Mouse (Mus musculus) cerebellum, adult 8-10 months (tissue): ENCODE data around the gene Tmem136.
"Not testable (repeated sequence)": the region's sequence is repeated elsewhere in the genome, so short reads cannot be mapped to it uniquely, and the experiment has no call there.

Experiments used
- DNase-seq: peaks from one replicate; pipeline ENCODE4 v3.0.0; 2022

The Tmem136 gene

DNA sequence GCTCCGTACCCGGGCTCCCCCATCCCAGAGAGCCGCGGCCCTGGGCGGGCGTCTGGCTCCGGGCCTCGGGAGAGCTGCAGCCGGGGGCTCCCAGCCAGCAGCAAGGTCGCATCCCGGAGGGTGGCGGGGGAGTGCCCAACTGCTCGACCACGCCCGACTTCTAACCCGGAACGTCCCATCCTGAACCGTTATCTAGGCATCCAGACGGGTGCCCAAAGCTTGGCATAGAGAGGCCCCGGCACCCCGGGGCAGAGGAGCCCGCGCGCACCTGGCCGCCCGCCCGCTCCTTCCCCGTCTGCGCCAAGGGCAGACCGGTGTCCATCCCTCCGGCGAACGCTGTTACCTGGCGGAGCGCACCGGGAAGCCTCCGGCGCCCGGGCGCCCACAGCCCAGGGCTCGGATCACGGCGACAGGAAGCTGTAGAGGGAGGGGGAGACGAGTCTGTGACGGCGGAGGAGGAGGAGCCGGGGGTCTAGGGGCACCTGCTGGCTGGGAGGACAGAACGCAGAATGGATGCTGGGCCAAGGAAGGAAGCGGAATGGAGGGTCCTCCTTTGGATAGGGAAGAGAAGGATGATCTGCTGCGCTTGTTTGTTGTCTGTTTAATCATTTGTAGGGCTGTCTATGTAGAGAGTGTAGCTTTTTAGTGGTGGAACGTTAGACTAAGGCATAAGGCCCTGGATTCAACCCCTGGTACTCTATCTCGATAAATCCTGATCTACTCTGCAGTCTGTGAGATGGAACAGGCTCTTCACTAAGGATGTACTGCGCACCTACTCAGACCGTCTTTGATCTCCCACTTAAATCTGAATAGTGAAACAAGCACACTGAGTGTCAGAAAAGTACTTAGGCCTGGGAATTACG, at the start of gene Tmem136:
Gene Tmem136 (minus strand): TSS at position 437 of the 863 bp plus-strand sequence.
- peak; percentile 79 for DNase-seq

GRCm38 (mm10) chr9:43155960-43156359, 39.6 kb upstream of the Tmem136 start:
- DNase-seq, result no peak

GRCm38 (mm10) chr9:43151779-43152178, 35.4 kb upstream of the Tmem136 start:
- no peak for DNase-seq

GRCm38 (mm10) chr9:43150957-43151356, 34.6 kb upstream of the Tmem136 start:
- DNase-seq, result no peak

DNA sequence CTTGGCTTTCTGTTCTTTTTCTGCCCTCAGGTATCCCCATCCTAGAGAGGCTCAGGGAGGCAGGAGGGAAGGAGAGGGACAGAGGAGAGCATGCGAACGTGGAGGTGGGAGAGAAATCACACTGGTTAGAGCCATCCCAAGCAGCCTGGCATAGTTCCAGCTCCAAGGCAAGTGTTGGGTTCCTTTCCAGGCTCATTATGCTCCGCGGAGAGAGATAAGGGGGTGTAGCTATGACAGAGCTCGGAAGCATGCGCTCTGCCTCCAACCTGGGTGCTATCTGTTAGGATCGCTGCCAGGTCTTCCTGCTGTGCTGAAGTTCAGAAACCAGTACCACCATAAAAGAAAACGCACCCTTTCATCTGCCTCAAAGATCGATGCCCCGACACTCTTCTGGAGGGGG, 33.7 kb upstream of the Tmem136 start:
- DNase-seq, result no peak

GRCm38 (mm10) chr9:43149498-43149897, 33.1 kb upstream of the Tmem136 start:
- DNase-seq, result no peak

DNA sequence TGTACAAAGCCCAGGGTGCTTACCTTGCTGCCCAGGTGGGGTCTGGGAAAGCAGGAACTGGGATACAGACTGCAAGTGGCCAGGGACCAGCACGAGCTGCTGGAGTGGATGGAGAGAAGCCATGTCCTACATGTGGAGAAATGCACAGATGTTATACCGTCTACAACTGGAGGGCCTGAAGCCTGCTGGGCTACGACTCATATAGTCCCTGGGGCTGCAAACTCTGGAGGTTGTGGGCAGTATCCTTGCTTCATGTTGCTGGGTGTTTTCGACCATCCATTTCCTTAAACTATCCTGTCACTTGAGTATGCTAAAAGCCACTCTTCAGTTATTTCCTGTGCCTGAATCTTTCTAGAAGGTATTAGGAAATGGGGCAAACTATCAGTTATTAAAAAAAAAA, 28.8 kb upstream of the Tmem136 start:
- no peak for DNase-seq

- no peak for DNase-seq
Measured at GRCm38 (mm10) chr9:43144206-43144810, 27.9 kb upstream of the Tmem136 start.

- peak; percentile 57 for DNase-seq
Measured at GRCm38 (mm10) chr9:43141839-43142238, 25.5 kb upstream of the Tmem136 start.

GRCm38 (mm10) chr9:43133525-43133924, 17.2 kb upstream of the Tmem136 start:
- DNase-seq, result no peak

- no peak for DNase-seq
Measured at GRCm38 (mm10) chr9:43132380-43132779, 16.0 kb upstream of the Tmem136 start.

- no peak for DNase-seq
Measured at GRCm38 (mm10) chr9:43131940-43132339, 15.6 kb upstream of the Tmem136 start.

- no peak for DNase-seq
Measured at GRCm38 (mm10) chr9:43130684-43131083, 14.3 kb upstream of the Tmem136 start.

DNA sequence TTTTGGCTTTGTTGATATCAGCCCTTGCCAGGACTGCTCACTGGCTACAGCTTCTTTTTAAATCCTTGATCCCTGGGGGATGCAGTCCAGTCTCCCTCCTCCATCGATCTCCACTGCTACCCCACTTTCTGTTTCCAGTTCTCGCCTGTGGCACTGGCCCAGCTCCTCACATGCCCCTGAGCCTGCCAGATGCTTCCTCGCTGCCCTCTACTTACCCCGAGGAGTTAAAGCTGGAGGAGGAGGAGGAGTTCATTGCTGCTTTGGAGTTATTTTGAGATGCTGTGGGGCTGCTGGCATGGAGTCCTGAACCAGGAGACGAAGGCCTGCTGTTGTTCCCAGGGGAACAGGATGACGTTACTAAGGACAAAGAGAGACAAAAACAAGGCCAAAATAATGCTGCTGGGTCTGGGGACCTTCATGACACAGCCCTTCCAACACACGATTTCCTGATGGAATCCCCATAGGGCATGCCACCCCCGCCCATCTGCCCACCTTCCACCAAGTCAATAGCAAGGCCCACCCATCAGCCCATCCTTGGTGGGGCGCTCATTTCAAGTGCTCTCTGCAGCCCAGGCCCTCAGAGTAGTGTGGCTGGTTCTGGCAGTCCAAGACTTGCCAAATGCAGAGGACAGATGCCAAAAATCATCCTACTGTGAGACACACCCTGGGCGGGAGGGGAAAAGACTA, 10.9 kb upstream of the Tmem136 start:
- no peak for DNase-seq

DNA sequence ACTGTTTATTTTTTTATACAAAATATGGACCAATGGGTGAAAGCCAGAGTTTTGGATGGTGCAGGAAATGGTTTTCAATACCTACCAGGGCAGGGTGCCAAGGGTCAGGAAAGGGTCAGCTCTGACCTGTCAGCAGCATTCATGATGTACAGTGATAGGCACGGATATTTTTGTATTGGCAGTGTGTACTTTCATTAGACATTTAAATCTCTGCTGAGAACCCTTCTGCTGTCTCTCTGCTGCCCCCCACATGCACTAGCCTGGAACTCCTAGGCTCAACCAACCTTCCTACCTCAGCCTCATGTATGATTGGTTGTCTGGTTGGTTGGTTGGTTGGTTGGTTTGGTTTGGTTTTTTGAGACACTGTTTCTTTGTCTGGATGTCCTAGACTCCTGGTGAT, 6.0 kb upstream of the Tmem136 start:
- DNase-seq, result no peak

- DNase-seq, result not testable (repeated sequence)
Measured at GRCm38 (mm10) chr9:43121948-43122347, 5.6 kb upstream of the Tmem136 start.

GRCm38 (mm10) chr9:43116997-43117336, 597 bp upstream of the Tmem136 start:
- no peak for DNase-seq

- no peak for DNase-seq
Measured at GRCm38 (mm10) chr9:43115431-43116133, 788 bp downstream of the Tmem136 start.

- DNase-seq, result no peak
Measured at GRCm38 (mm10) chr9:43114833-43115232, 1.5 kb downstream of the Tmem136 start.

DNA sequence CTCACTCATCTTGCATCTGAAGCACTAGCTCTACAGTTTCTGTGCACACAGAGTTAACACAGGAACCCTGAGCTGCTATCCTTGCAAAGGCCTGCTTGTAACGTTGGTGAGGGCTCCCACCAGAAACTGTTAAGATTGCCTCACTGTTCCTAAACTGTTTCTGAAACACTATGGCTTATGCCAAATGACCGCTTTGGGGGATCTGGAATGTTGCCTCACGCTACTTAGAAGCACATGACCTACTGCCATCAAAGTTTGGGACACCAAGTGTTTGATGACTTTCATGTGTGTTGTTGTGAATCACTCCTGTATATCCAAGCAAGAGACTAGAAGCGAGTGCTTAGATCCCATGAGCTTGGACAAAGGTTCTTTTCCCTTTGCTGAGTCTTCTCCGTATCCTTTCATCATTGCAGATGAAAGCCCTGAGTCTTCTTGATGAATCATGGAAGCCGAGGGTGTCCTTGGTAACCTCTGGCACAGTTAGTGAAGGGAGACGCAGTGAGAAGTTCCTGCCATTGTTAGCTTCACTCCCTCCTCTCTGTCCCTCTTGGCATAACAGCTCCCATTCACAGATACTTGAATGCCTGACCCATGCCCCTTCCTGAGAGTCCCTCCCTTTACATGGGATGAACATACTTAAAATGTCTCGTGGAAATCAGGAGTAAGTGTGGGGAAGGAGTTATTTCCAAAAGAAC, 5.9 kb downstream of the Tmem136 start:
- DNase-seq, result no peak

- DNase-seq, result no peak
Measured at GRCm38 (mm10) chr9:43109125-43109524, 7.2 kb downstream of the Tmem136 start.

DNA sequence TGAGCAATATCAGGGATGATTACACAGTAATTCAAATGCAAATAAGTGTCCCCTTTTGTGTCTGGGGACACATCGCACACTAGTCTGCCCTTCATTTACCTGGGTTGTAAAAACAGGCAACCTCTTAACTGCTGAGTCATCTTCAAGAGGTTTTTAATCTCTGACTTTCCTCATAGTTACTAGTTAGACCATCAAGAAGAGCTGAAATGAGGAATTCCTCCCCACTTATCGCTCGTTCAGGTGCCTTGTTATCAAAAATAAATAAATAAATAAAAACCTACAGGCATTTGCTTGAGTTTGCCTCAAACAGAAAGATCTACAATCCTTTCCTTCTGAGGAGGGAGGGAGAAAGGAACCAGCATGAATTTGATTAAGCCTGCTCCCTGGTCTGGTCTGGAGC, 7.6 kb downstream of the Tmem136 start:
- no peak for DNase-seq

DNA sequence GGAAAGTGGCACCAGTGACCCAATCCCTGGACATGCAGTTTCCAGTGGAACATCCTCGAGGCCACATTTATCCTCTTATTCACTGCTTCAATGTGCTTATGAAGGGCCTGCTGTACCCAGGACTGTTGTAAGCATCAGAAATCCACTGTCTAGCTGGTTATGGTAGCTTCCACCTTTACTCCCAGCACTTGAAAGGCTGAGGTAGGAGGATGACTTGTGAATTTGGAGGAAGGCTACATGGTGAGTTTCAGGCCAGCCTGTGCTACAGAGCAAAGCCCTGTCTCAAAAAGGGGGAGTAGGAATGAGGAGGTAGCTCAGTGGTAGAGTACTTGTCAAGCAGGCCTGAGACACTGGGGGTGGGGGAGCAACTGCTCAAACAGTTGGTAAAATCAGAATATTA, 8.3 kb downstream of the Tmem136 start:
- DNase-seq, result no peak
